Mouse (Mus musculus) heart, embryonic 14.5 days (tissue): Measurements from ENCODE around the gene Pank2. TPM values are rescaled to one million over a fixed set of nuclear protein-coding genes. Genes with fewer than 3 reads are reported as not detected.
A peak's percentile ranks its signal among the peaks of the same experiment; 100 is the strongest.

Experiments
- ATAC-seq: fragments of 200-750 bp; cut with Nextera tagmentation; 2 replicates; pipeline ENCODE4 v1.8.0; 2017; ENCODE audit warnings: low read depth, moderate TSS enrichment; ENCODE audit not compliant: insufficient number of reproducible peaks, insufficient read depth, low FRiP score
- H3K27ac ChIP-seq, 2 experiments: fragments of 200-500 bp in 1 of 2; fragments of 300-500 bp in 1 of 2; sonication (generic) in 1 of 2; replicated peaks in 1 of 2; 2 replicates each; pipeline ENCODE4 v1.5.1; 2012 to 2014; ENCODE audit warnings: low read depth in 2 of 2, low read length in 2 of 2, control low read depth in 1 of 2, mild to moderate bottlenecking in 1 of 2, mixed read lengths in 1 of 2; ENCODE audit not compliant: control insufficient read depth in 1 of 2, insufficient read depth in 1 of 2
- H3K27me3 ChIP-seq: fragments of 300-500 bp; sonication (generic); 2 replicates; pipeline ENCODE4 v1.6.1; 2014; ENCODE audit warnings: mild to moderate bottlenecking, low read length, control low read depth; ENCODE audit not compliant: control insufficient read depth, insufficient read depth
- H3K36me3 ChIP-seq: fragments of 300-500 bp; sonication (generic); 2 replicates; pipeline ENCODE4 v1.6.1; 2014; ENCODE audit warnings: mild to moderate bottlenecking, control low read depth, low read length, mixed read lengths; ENCODE audit not compliant: control insufficient read depth, insufficient read depth
- H3K4me1 ChIP-seq, 2 experiments: fragments of 200-500 bp in 1 of 2; fragments of 300-500 bp in 1 of 2; sonication (generic) in 1 of 2; 2 replicates each; pipeline ENCODE4 v1.6.1; 2012 to 2014; ENCODE audit warnings: low read length in 2 of 2, control low read depth in 1 of 2, mixed read lengths in 1 of 2; ENCODE audit not compliant: control insufficient read depth in 2 of 2, insufficient read depth in 2 of 2
- H3K4me2 ChIP-seq: fragments of 300-500 bp; sonication (generic); 2 replicates; pipeline ENCODE4 v1.6.1; 2014; ENCODE audit warnings: mild to moderate bottlenecking, low read length
- H3K4me3 ChIP-seq, 2 experiments: fragments of 200-500 bp in 1 of 2; fragments of 300-500 bp in 1 of 2; sonication (generic) in 1 of 2; 2 replicates each; pipeline ENCODE4 v1.5.1; 2012 to 2014; ENCODE audit warnings: low read length in 2 of 2, mild to moderate bottlenecking in 2 of 2, control low read depth in 1 of 2, low read depth in 1 of 2, moderate library complexity in 1 of 2; ENCODE audit not compliant: control insufficient read depth in 1 of 2, insufficient read depth in 1 of 2
- H3K9ac ChIP-seq: fragments of 300-500 bp; sonication (generic); 2 replicates; pipeline ENCODE4 v1.6.1; 2014; ENCODE audit warnings: mild to moderate bottlenecking, low read length
- H3K9me3 ChIP-seq: fragments of 300-500 bp; sonication (generic); 2 replicates; pipeline ENCODE4 v1.6.1; 2016; ENCODE audit warnings: low read length, control low read depth; ENCODE audit not compliant: control insufficient read depth
- WGBS: fragments of 180-500 bp; shearing (Covaris S2); extraction: QIAGEN DNeasy Blood & Tissue Kit; methylation state at CpG from one replicate; pipeline ENCODE4 v1.1.7; 2014; 5-methylcytosine and 5-hydroxymethylcytosine counted together
- polyA plus RNA-seq: library from polyadenylated mRNA; unstranded; fragments of >200 nt; fragmentation: Nextera tagmentation; extraction: Ambion mirVana; gene quantifications from 2 replicates; pipeline ENCODE4 v1.2.1, GENCODE M21; 2014

Pank2 gene
- 27.4 and 32.9 TPM in 2 replicates for polyA plus RNA-seq

- Histone ChIP-seq H3K36me3 (peaks cover 4% of the 10 kb centered on the region; the same call in 1 of the 2 replicates), H3K4me2 (peak within 1 kb of the TSS; percentile 90), H3K9me3 (no peaks in the 10 kb centered on the region), H3K27me3 (no peaks in the 10 kb centered on the region), H3K9ac (peak within 1 kb of the TSS; percentile 85), H3K4me3 (peak within 1 kb of the TSS; percentile 79 to 96), H3K27ac (peak within 1 kb of the TSS; percentile 98 to 99), H3K4me1 (peaks cover 12 to 35% of the 10 kb centered on the region in 2 experiments)
- ATAC-seq, result peak; percentile 100
- under 1% methylated on average over 49 of the region's 49 CpGs for WGBS
Measured at GRCm38 (mm10) chr2:131262213-131262672, at the start of gene Pank2. Gene Pank2, plus strand, starts transcription at chr2:131262495.

DNA sequence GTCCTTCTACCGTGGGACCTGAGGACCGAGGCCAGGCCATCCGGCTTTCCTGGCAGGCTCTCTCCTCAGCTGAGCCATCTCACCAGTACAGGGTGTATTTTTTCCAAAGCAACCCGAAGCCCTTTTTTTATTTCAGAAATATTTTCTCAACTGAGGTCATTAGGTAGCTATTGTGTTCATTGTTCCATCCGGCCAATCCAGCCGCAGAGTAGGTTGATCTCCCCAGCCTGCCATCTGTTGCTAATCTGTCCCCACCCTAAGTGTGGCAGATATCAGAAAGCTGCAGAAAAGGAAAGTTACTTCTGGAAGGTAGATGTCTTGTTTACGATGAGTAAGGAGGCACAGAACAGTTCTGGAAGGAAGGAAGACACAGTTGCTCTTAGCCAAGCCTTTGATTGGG, 48.5 kb upstream of the Pank2 start:
- Histone ChIP-seq H3K4me1 (peaks cover 7 to 26% of the 10 kb centered on the region in 2 experiments; a peak in 2 of 4 replicates), H3K4me3 (no peak overlapping the region), H3K9me3 (no peaks in the 10 kb centered on the region), H3K27ac (0 out of 4 replicates have a peak overlapping the region, but pooled peaks have one; percentile 10 to 37), H3K27me3 (no peaks in the 10 kb centered on the region), H3K9ac (0 out of 2 replicates have a peak overlapping the region, but pooled peaks have one; percentile 4), H3K4me2 (no peak overlapping the region), H3K36me3 (peaks cover 25% of the 10 kb centered on the region)
- 64% methylated on average over 7 of the region's 7 CpGs for WGBS
- ATAC-seq, result no peak

- 64% methylated on average over 7 of the region's 7 CpGs for WGBS
- Histone ChIP-seq H3K36me3 (peaks cover 25% of the 10 kb centered on the region), H3K9me3 (no peaks in the 10 kb centered on the region), H3K4me1 (peaks cover 2 to 16% of the 10 kb centered on the region in 2 experiments; a peak in 2 of 4 replicates), H3K4me2 (no peak overlapping the region), H3K4me3 (no peak overlapping the region), H3K9ac (no peak overlapping the region), H3K27ac (0 out of 4 replicates have a peak overlapping the region, but pooled peaks of 1 of the 2 experiments have one; percentile 1), H3K27me3 (no peaks in the 10 kb centered on the region)
- no peak for ATAC-seq
Measured at GRCm38 (mm10) chr2:131215941-131216858, 46.1 kb upstream of the Pank2 start.

- no peak overlapping the region for H3K4me2 ChIP-seq
- WGBS, result 64% methylated on average over 4 of the region's 4 CpGs
- ATAC-seq, result no peak
- no peaks in the 10 kb centered on the region; the same call in 1 of the 2 replicates for H3K9me3 ChIP-seq
- no peaks in the 10 kb centered on the region for H3K27me3 ChIP-seq
- H3K4me3 ChIP-seq, result no peak overlapping the region
- no peak overlapping the region for H3K27ac ChIP-seq
- no peak overlapping the region for H3K9ac ChIP-seq
- H3K4me1 ChIP-seq, result peaks cover 2 to 19% of the 10 kb centered on the region in 2 experiments; a peak in 1 of 4 replicates
- H3K36me3 ChIP-seq, result no peaks in the 10 kb centered on the region
Measured at GRCm38 (mm10) chr2:131220030-131220429, 42.3 kb upstream of the Pank2 start.

DNA sequence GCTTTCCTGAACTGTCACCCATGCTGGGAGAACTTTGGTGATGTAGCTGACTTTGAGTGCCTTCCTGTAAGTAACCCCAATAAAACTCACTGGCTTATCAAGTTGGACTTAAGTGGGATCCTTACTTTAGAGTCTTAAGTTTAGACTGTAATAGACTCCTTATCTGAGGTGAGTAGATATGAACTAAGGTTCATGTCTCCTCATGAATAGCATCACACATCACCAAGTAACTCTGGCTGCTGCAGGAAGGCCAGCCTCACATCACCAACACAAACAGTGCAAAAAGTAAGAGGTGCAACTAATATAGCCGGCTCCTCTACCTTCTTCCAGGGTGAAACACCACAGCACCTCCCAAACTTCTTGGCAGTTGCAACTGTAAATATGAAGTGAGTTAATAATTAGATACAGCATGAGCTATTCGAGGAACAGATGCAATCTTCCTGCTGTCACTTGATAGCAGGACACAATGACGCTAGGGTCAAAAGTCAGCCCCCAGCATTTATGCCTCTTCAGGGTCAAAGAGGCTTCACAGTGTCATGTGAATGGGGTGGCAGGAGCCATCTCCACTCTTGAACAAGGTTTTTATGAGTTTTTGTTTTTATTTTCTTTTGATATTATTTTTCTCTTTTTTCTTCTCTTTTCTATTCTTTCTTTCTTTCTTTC, 40.3 kb upstream of the Pank2 start:
- H3K4me2 ChIP-seq, result no peak overlapping the region
- WGBS, result 48% methylated on average over 3 of the region's 3 CpGs
- no peaks in the 10 kb centered on the region for H3K36me3 ChIP-seq
- no peaks in the 10 kb centered on the region; the same call in 1 of the 2 replicates for H3K9me3 ChIP-seq
- H3K27ac ChIP-seq, result no peak overlapping the region
- H3K4me1 ChIP-seq, result peaks cover 2 to 9% of the 10 kb centered on the region in 2 experiments; a peak in 1 of 4 replicates
- no peaks in the 10 kb centered on the region for H3K27me3 ChIP-seq
- no peak for ATAC-seq
- H3K4me3 ChIP-seq, result no peak overlapping the region
- H3K9ac ChIP-seq, result no peak overlapping the region

- WGBS, result 15% methylated on average over 5 of the region's 5 CpGs
- H3K4me3 ChIP-seq, result no peak overlapping the region
- no peaks in the 10 kb centered on the region for H3K36me3 ChIP-seq
- no peak overlapping the region for H3K27ac ChIP-seq
- H3K9ac ChIP-seq, result no peak overlapping the region
- no peak for ATAC-seq
- H3K4me1 ChIP-seq, result peaks cover 2 to 9% of the 10 kb centered on the region in 2 experiments; a peak in 1 of 4 replicates
- no peaks in the 10 kb centered on the region for H3K27me3 ChIP-seq
- H3K4me2 ChIP-seq, result no peak overlapping the region
- no peaks in the 10 kb centered on the region; the same call in 1 of the 2 replicates for H3K9me3 ChIP-seq
Measured at GRCm38 (mm10) chr2:131222562-131222961, 39.7 kb upstream of the Pank2 start.

DNA sequence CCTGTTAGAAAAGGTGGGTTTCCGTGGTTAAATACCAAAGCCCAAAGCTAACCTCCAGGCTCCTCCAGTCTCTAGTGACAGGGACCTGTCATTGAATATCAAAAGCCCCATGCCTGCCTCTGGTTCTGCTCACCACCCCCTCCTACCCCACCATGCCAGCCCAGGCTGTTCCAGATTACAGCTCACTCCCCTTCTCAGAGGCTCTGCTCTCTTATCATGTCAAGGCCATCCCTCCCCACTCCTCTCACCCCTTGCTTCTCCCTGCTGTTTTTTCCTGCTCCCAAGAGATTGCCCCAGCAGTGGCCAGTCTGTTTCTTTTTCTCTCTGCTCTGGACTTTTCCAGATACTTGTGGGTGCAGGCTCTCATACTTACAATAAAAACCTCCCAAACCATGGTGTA, 38.7 kb upstream of the Pank2 start:
- Histone ChIP-seq H3K9ac (no peak overlapping the region), H3K4me2 (no peak overlapping the region), H3K9me3 (no peaks in the 10 kb centered on the region; the same call in 1 of the 2 replicates), H3K27ac (no peak overlapping the region), H3K36me3 (no peaks in the 10 kb centered on the region), H3K27me3 (no peaks in the 10 kb centered on the region), H3K4me1 (peaks cover 2 to 9% of the 10 kb centered on the region in 2 experiments; a peak in 1 of 4 replicates), H3K4me3 (no peak overlapping the region)
- ATAC-seq, result no peak
- WGBS, result 60% methylated on average over 1 of the region's 1 CpGs
